Mouse (Mus musculus): Measurements from ENCODE around the gene 3110018I06Rik.
A peak's percentile ranks its signal among the peaks of the same experiment; 100 is the strongest.

Gene 3110018I06Rik

GRCm38 (mm10) chr12:107488371-107488770 is at the start of gene 3110018I06Rik:
3110018I06Rik (plus strand) TSS chr12:107488632.
- DNase-seq (ENCODE audit: low spot score): no peak

DNA sequence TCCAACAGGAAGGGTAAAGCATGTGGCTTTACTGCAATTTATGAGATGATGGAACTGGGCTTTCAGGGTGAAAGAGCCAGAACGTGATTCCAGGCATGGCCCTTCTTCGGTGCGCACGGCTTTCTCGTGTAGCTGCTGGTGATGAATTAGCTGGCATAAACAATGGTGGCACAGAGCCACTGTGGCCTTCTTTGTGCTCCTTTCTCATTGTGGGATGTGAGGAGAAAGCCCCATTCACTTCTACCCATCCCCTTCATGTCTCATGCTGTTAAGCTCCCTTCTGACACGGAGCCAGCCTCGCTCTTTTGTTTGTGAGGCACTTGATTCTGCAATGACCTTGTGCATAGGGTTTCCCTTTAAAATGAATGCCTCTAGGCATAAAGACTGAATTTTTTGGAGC is 43.8 kb upstream of the 3110018I06Rik start:
- no peak for DNase-seq (ENCODE audit: low spot score)

DNA sequence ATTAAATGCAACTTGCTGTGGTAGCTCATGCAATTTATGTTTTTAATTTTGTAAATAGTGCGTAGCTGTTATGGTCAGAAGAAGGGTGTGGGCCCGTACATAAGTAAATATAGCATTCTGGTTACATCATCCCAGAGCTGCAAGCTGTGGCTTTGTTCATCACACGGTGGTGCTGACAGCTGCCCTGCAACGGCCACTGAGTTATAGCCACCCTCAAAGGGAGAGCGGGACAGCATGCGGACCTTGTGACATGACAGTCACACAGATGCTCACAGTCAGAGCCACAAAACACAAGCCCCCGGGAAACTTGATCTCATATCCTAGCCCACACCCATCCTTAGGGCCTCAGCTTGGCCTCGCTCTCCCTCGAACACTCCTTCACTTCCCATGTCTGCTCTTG is 30.6 kb upstream of the 3110018I06Rik start:
- DNase-seq (ENCODE audit: low spot score): no peak

- DNase-seq (ENCODE audit: low spot score): no peak
These were observed 23.7 kb upstream of the 3110018I06Rik start for GRCm38 (mm10) chr12:107464731-107465130.

DNA sequence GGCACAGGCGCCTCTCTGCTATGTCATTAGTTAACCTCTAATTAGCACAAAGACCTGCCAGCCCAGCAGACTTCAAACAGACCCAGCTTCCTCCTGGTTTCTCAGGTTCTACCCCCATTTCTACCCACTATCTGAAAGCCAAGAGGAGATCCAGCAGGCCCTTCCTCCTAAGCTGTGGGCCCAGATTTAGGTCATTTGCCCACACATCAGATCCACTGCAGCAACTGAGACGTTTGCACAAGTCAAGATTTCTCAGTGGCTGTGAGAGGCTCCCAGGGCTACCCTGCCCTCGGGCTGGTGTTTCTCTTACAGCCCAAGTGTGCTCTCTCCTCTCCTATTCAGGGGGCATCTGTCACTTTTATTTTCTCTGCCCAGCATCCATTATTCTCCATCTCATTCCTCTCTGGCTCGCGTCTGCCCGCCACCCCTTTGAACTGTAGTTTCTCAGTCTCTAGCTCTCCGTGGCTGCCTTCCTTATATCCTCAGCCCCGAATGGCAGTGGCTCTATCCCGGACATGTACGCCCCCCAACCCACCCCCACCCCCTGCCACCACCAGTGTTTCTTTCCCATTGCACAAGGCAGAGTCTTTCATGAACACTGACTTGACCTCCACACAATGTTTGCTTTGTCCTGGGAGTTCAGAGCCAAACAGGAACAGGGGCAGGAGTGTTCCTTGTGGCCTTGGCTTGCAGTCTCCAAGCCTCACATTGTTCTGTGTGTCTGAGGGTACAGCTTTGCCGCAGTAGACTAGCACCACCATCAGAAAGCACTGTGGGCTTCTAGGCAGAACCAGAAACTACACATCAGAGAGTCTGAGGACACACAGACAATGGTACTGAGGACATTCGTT is 11.8 kb upstream of the 3110018I06Rik start:
- DNase-seq (ENCODE audit: low spot score): no peak

DNA sequence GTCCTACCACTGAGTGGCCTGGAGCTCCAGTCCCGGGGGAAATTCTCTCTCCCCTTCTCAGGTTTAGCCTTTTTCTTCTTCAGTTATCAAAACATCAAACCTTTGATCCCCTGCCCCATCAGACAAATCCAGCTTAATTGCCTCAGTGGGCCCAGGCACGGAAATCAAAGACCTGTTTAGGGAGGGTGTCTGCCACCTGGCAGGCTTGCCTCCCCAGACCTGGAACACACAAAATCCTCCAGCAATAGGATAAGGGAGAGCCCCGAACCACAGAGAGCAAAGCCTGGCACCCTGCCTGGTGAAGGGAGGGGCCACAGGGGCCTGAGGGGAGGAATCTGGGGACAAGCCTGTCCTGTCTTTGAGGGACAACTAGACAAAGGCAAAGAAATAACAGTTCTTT is 9.1 kb upstream of the 3110018I06Rik start:
- DNase-seq (ENCODE audit: low spot score): no peak

DNA sequence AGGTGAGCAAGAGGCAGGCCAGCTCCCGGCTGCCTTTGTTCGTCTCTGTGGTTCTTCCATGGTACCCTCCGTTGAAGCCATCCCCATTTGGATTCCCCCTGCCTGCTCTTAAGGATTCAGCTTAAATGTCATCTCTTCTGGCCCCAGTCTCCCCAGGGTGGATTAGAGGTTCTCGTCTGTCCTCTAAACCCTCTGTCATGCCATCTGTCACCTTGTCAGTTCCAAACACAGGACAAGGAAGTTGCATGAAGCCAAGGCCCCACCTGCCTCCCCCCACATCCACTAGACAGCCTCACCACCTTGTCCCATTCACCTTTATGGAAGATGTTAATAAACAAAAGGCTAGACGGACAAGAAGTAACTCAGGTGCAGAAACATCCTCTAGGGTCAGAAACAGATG is 5.4 kb upstream of the 3110018I06Rik start:
- DNase-seq (ENCODE audit: low spot score): no peak

GRCm38 (mm10) chr12:107491344-107491743 is 2.9 kb downstream of the 3110018I06Rik start:
- no peak for DNase-seq (ENCODE audit: low spot score)

DNA sequence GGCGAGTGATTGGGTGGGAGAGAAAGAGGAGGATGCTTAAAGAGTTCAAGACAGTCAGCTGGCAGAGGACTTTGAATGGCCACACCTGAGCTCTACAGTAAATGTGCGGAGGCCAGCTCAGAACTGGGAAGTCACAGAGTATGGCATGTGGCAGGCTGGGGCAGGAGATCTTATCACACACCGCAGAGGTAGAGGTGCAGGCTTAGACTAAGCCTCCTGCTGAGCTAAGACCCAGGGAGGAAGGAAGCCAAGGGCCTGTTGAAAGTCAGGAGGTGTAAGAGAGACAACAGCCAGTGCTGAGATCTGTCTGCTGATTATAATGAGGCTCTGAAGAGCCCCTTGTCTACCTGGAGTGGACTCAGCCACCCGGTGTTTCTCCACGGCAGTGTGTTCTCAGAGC is 8.5 kb downstream of the 3110018I06Rik start:
- no peak for DNase-seq (ENCODE audit: low spot score)

GRCm38 (mm10) chr12:107509661-107510237 is 21.3 kb downstream of the 3110018I06Rik start:
- no peak for DNase-seq (ENCODE audit: low spot score)

DNA sequence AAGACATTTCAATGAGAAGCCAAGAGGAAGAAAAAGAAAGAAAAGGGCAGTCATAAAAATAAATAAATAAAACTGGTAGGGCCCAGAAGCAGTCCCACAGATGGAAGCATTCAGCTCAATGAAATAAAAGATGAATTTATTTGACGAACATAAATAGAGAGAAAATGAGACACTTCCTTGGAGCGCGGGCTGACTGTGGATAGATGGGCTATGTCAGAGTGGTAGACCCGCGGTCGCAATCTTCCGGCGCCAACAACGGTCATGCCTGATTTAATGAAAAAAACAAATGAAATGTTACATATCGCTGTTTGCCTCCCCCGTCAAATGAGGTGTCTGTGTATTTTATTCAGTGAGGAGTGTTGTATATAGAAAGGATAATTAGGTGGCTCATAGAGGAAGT is 22.7 kb downstream of the 3110018I06Rik start:
- no peak for DNase-seq (ENCODE audit: low spot score)

GRCm38 (mm10) chr12:107516265-107517217 is 28.1 kb downstream of the 3110018I06Rik start:
- peak; percentile 5 for DNase-seq (ENCODE audit: low spot score)

- no peak for DNase-seq (ENCODE audit: low spot score)
These were observed 32.5 kb downstream of the 3110018I06Rik start for GRCm38 (mm10) chr12:107520941-107521340.

- no peak for DNase-seq (ENCODE audit: low spot score)
These were observed 40.0 kb downstream of the 3110018I06Rik start for GRCm38 (mm10) chr12:107528346-107528880.

- DNase-seq (ENCODE audit: low spot score): no peak
These were observed 44.4 kb downstream of the 3110018I06Rik start for GRCm38 (mm10) chr12:107532871-107533270.

All from layer of hippocampus, adult 9-10 months (tissue).